Mouse (Mus musculus) myocyte (in vitro differentiated cells): ENCODE data around the gene Ovca2. TPM values are rescaled to one million over a fixed set of nuclear protein-coding genes. Genes with fewer than 3 reads are reported as not detected.

Source experiments
- H3K27me3 ChIP-seq: one replicate; pipeline ENCODE4 v1.6.1; 2011; ENCODE audit not compliant: control insufficient read depth, insufficient read depth, insufficient read length
- H3K36me3 ChIP-seq: one replicate; pipeline ENCODE4 v1.6.1; 2011; ENCODE audit not compliant: control insufficient read depth, insufficient read depth
- H3K4me2 ChIP-seq: one replicate; pipeline ENCODE4 v1.6.1; 2011; ENCODE audit warnings: low read depth, control low read depth
- H3K4me3 ChIP-seq: one replicate; pipeline ENCODE4 v1.5.1; 2011; ENCODE audit warnings: mild to moderate bottlenecking, control low read depth, moderate library complexity
- H3K79me2 ChIP-seq: one replicate; pipeline ENCODE4 v1.6.1; 2011; ENCODE audit not compliant: control insufficient read depth, insufficient read depth
- H3ac ChIP-seq: one replicate; pipeline ENCODE4 v1.6.1; 2011; ENCODE audit not compliant: control insufficient read depth, insufficient read length
- CEBPB ChIP-seq: IDR thresholded peaks from 2 replicates; pipeline ENCODE4 v1.6.1; 2011; ENCODE audit warnings: mild to moderate bottlenecking, moderate library complexity; ENCODE audit not compliant: poor library complexity, insufficient read depth, severe bottlenecking
- E2F4 ChIP-seq: IDR thresholded peaks from one replicate; pipeline ENCODE4 v1.6.1; 2011; ENCODE audit warnings: mild to moderate bottlenecking, control low read depth, moderate library complexity; ENCODE audit not compliant: insufficient read depth
- MAX ChIP-seq: IDR thresholded peaks from one replicate; pipeline ENCODE4 v1.6.1; 2011; ENCODE audit warnings: low read depth, mild to moderate bottlenecking, control low read depth
- MYOD1 ChIP-seq, 3 experiments: IDR thresholded peaks; one replicate each; pipeline ENCODE4 v1.6.1; 2011; ENCODE audit warnings: control low read depth in 2 of 3, low read depth in 2 of 3, mild to moderate bottlenecking in 2 of 3, moderate library complexity in 1 of 3; ENCODE audit not compliant: insufficient read length in 2 of 3, control insufficient read depth in 1 of 3
- MYOG ChIP-seq, 3 experiments: IDR thresholded peaks; one replicate each; pipeline ENCODE4 v1.6.1; 2011; ENCODE audit warnings: control low read depth in 2 of 3, low read depth in 2 of 3, mild to moderate bottlenecking in 2 of 3; ENCODE audit not compliant: insufficient read length in 2 of 3, control insufficient read depth in 1 of 3, insufficient read depth in 1 of 3
- POLR2A ChIP-seq: IDR thresholded peaks from one replicate; pipeline ENCODE4 v1.6.1; 2011; ENCODE audit warnings: low read depth, mild to moderate bottlenecking, control low read depth, moderate library complexity; ENCODE audit not compliant: insufficient read length
- POLR2AphosphoS2 ChIP-seq: IDR thresholded peaks from one replicate; pipeline ENCODE4 v1.6.1; 2011; ENCODE audit warnings: low read depth, control low read depth; ENCODE audit not compliant: insufficient read length
- REST ChIP-seq: IDR thresholded peaks from one replicate; pipeline ENCODE4 v1.6.1; 2011; ENCODE audit warnings: mild to moderate bottlenecking, control low read depth, moderate library complexity; ENCODE audit not compliant: insufficient read depth, insufficient read length
- SRF ChIP-seq: IDR thresholded peaks from one replicate; pipeline ENCODE4 v1.6.1; 2011; ENCODE audit warnings: low read depth; ENCODE audit not compliant: control insufficient read depth, insufficient read length
- TCF12 ChIP-seq: IDR thresholded peaks from one replicate; pipeline ENCODE4 v1.6.1; 2011; ENCODE audit warnings: mild to moderate bottlenecking, control low read depth; ENCODE audit not compliant: poor library complexity, insufficient read depth, severe bottlenecking
- TCF3 ChIP-seq: IDR thresholded peaks from one replicate; pipeline ENCODE4 v1.6.1; 2011; ENCODE audit warnings: low read depth, control low read depth; ENCODE audit not compliant: insufficient read length
- USF1 ChIP-seq: IDR thresholded peaks from one replicate; pipeline ENCODE4 v1.6.1; 2011; ENCODE audit warnings: low read depth, mild to moderate bottlenecking, control low read depth, moderate library complexity
- polyA plus RNA-seq: library from polyadenylated mRNA; unstranded; fragments of >200 nt; fragmentation: generic; extraction: Trizol; gene quantifications from one replicate; pipeline ENCODE4 v1.2.1, GENCODE M21; 2012; ENCODE audit warnings: missing spikeins

The Ovca2 gene
- 12.2 TPM for polyA plus RNA-seq

DNA sequence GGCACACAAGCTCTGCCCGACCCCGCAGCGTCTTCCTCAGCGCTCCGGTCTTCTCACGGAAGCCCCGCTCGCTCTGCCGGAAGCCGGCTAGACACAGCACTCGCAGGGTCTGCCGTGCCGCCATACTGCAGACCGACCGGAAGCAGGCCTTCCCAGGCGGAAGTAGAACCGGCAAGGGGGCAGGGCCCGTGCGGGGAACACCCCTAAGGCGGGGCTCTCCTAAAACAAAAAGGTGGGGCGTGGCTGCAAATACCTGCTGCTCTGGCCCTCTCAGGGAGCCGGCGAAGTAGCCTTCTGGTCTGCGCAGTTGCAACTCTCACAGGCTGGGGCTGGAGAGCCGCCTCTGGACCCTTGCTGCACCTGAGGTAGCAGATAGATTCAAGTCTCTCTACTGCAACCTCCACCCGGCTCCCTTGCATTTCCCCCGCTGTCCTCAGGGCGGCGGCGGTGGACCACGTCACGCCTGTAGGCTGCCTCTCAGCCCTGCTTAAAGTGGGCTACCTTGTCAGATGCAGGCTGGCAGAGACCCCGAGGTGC, at the start of gene Ovca2:
Ovca2 (minus strand) TSS at position 164 of the 537 bp plus-strand sequence.
- H3K4me2 ChIP-seq = peak within 1 kb of the TSS; percentile 97
- H3K4me3 ChIP-seq = peak within 1 kb of the TSS; percentile 87
- peaks cover 13% of the 10 kb centered on the region for H3K79me2 ChIP-seq
- TF ChIP-seq CEBPB (no peak), POLR2AphosphoS2 (peak; percentile 97), POLR2A (peak; percentile 91)
- peaks cover 8% of the 10 kb centered on the region for H3K36me3 ChIP-seq
- H3K27me3 ChIP-seq = no peaks in the 10 kb centered on the region
- H3ac ChIP-seq = peak within 1 kb of the TSS; percentile 15

DNA sequence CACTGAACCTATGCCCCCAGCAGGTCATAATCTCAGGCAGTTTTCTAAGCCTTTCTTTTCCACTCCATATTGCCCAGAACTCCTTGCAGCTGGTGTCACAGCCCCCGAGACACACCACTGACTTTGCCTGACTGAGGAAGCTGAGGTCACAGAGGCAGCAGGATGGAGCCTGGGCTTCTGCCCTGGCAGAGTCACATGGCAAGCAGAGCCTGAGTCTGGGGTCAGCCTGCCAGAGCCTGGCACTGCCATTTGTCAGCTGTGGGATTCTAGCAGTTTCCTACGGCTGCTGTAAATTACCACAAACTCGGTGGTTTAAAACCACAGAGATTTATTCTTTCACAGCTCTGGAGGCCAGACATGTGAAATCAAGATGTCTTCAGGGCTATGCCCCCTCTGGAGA, 49.0 kb upstream of the Ovca2 start:
- Histone ChIP-seq H3K36me3 (no peaks in the 10 kb centered on the region), H3K4me3 (no peak overlapping the region), H3K4me2 (no peak overlapping the region), H3K27me3 (no peaks in the 10 kb centered on the region), H3ac (no peak overlapping the region), H3K79me2 (no peaks in the 10 kb centered on the region)
- TF ChIP-seq E2F4 = no peak
- TF ChIP-seq POLR2AphosphoS2 = no peak
- peak in 2 of 3 experiments; percentile 49 to 70 for TF ChIP-seq MYOG (IDR thresholded peaks at IDR 0.05; ENCODE audit: control insufficient read depth in 1 of 3, insufficient read depth in 1 of 3, insufficient read length in 2 of 3, low read depth in 2 of 3)
- no peak for TF ChIP-seq POLR2A

DNA sequence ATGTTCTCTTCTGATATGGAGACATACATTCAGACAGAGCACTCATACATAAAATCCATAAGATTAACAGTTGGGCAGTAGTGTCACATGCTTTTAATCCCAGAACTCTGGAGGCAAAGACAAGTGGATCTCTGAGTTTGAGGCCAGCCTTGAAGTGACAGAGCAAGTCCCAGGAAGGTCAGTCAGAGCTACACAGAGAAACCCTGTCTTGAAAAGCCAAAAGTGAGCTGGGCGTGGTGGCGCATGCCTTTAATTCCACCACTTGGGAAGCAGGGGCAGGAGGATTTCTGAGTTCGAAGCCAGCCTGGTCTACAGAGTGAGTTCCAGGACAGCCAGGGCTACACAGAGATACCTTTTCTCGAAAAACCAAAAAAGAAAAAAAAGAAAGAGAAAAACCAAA, 46.2 kb upstream of the Ovca2 start:
- Histone ChIP-seq H3K4me3 (no peak overlapping the region), H3K4me2 (no peak overlapping the region), H3K27me3 (no peaks in the 10 kb centered on the region), H3K79me2 (no peaks in the 10 kb centered on the region), H3K36me3 (no peaks in the 10 kb centered on the region), H3ac (no peak overlapping the region)
- TF ChIP-seq TCF12 (no peak), TCF3 (no peak), MYOD1 (IDR thresholded peaks at IDR 0.05; ENCODE audit: control insufficient read depth in 1 of 3, insufficient read length in 2 of 3, low read depth in 2 of 3) (no peak)

DNA sequence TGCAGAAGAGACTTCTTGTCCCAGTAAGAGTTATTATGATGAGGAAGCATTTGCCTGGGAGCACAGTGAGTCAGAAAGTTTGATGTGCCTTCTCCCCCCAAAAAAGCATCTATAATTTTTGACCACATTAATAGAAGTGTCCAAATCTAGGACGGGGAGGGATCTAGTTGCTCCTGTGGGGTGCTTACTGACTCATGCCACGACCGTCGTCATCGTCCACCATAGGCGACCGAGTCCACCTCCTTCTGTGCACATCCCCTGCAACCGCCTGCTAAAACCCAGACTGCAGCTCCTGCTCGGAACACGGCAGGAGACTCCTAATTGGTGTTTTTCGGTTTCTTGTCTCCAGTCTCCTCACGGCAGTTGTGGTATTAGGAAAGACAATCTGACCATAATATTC, 45.4 kb upstream of the Ovca2 start:
- Histone ChIP-seq H3K27me3 (no peaks in the 10 kb centered on the region), H3K4me3 (no peak overlapping the region), H3K4me2 (no peak overlapping the region), H3K79me2 (no peaks in the 10 kb centered on the region), H3K36me3 (no peaks in the 10 kb centered on the region), H3ac (no peak overlapping the region)
- TF ChIP-seq MAX (no peak), TCF3 (no peak), REST (no peak), TCF12 (no peak), SRF (no peak), CEBPB (no peak), MYOD1 (IDR thresholded peaks at IDR 0.05; ENCODE audit: control insufficient read depth in 1 of 3, insufficient read length in 2 of 3, low read depth in 2 of 3) (no peak)

DNA sequence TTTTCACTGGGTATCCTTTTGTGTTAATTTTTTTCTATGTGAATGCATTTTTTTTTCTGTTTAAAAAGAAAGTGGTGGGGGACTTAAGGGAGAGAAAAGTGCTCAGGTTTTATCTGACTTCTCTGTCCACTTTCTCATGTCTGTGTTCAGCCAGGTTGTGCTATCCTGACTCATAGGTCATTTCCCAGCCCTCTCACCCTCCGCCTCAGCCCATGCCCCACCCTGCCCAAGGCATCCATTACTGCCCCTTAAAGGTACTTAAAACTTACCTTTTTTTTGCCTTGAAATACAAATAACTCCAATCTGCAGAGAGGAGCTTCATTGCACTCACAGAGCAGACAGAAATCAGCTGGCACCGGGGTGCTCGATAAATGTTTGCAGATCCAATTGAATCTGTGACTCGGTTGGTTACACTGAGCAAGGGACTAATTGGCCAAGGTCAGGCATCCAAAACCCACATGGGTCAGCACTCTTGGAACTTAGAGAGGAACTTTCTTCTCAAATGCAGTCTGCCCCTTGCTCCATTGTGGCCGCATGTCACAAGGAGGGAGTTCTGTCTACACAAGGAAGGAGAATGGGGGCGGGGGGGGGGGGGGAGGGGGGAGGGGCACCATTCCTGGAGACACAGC, 42.0 kb upstream of the Ovca2 start:
- TF ChIP-seq CEBPB (no peak), TCF12 (no peak), MYOD1 (IDR thresholded peaks at IDR 0.05; ENCODE audit: control insufficient read depth in 1 of 3, insufficient read length in 2 of 3, low read depth in 2 of 3) (no peak), REST (no peak), TCF3 (no peak), E2F4 (no peak), MYOG (IDR thresholded peaks at IDR 0.05; ENCODE audit: control insufficient read depth in 1 of 3, insufficient read depth in 1 of 3, insufficient read length in 2 of 3, low read depth in 2 of 3) (no peak), USF1 (no peak), POLR2A (no peak), SRF (no peak), POLR2AphosphoS2 (no peak), MAX (no peak)

DNA sequence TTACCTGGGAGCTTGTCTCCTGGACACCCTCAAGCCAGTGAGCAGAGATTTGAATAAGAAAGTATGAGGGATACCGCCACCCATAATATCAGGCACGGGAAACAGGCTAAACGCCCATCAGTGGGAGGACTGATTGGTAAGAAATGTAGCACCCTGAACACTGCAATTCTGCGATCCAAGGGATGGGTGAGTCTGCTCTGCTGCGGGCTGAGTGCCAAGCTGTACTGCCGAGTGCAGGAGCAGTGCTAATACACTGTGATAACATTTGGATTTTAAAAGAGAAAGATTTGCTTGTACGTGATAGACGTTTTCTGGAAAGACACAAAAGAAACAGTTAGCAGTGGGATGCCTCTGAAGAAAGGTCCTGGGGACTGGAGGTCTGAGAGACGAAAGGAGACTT, 41.5 kb upstream of the Ovca2 start:
- Histone ChIP-seq H3K4me2 (no peak overlapping the region), H3ac (no peak overlapping the region), H3K27me3 (no peaks in the 10 kb centered on the region), H3K4me3 (no peak overlapping the region), H3K36me3 (no peaks in the 10 kb centered on the region), H3K79me2 (no peaks in the 10 kb centered on the region)
- TF ChIP-seq SRF = no peak
- no peak for TF ChIP-seq CEBPB
- no peak for TF ChIP-seq POLR2AphosphoS2
- TF ChIP-seq POLR2A = no peak
- no peak for TF ChIP-seq REST
- no peak for TF ChIP-seq MYOD1 (IDR thresholded peaks at IDR 0.05; ENCODE audit: control insufficient read depth in 1 of 3, insufficient read length in 2 of 3, low read depth in 2 of 3)

More for the DNA sequence above, 42.0 kb upstream of the Ovca2 start:
- no peak overlapping the region for H3ac ChIP-seq
- no peaks in the 10 kb centered on the region for H3K36me3 ChIP-seq
- H3K27me3 ChIP-seq = no peaks in the 10 kb centered on the region
- no peak overlapping the region for H3K4me3 ChIP-seq
- H3K79me2 ChIP-seq = no peaks in the 10 kb centered on the region
- no peak overlapping the region for H3K4me2 ChIP-seq
